Mouse (Mus musculus) gastrocnemius, adult 8-10 months (tissue): ENCODE results near the gene Smgc. TPM values are rescaled to one million over a fixed set of nuclear protein-coding genes. Genes with fewer than 3 reads are reported as not detected.
A peak's percentile ranks its signal among the peaks of the same experiment; 100 is the strongest.
"Not testable (repeated sequence)": the region's sequence is repeated elsewhere in the genome, so short reads cannot be mapped to it uniquely, and the experiment has no call there.

Experiments used
- DNase-seq, 2 experiments: peaks; one replicate each; pipeline ENCODE4 v3.0.0; 2022; ENCODE audit warnings: low spot score in 2 of 2
- total RNA-seq, 4 experiments: library from RNA; stranded (reverse); gene quantifications; 2 replicates each; pipeline ENCODE4 v1.2.4; 2022

Gene Smgc
- not detected for total RNA-seq

DNA sequence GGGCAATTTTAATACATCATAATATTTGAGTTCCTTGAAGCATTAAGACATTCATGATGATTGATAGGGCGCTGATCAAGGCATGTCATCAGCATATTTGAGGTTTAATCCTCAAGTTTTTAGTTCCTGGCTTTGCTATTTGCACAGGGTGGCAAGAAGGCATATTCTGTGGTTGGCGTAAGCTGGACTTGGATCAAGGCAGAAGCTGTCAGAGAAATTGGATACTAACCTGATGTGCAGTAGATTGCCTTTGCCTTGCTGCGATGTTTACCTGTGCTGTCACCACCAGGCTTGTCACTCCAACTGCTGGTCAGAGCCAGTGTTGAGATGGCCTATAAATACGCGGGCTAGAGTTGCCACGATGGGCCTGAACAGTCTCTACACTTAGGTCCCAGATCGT lies at the start of gene Smgc:
Gene Smgc, plus strand, starts transcription at position 301 of the 400 bp plus-strand sequence.
- DNase-seq, result no peak

DNA sequence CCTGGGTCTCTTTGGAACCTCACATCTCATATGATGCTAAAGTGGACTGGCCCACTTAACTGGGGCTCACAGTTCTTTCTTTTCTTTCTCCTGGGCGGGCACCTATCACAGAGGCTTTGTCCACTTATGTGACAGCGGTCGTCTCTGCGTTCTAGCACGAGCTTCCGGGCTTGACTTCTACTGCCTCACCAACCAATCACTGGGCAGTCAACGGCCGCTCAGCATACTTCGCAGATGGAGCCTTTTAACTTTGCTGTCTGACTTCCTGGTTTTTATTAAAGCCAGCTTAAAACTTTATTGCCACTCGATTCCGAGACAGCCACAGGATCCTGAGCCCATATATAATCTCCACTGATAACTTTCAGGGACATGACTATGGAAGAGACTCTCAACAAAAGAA lies 49.7 kb upstream of the Smgc start:
- no peak for DNase-seq

DNA sequence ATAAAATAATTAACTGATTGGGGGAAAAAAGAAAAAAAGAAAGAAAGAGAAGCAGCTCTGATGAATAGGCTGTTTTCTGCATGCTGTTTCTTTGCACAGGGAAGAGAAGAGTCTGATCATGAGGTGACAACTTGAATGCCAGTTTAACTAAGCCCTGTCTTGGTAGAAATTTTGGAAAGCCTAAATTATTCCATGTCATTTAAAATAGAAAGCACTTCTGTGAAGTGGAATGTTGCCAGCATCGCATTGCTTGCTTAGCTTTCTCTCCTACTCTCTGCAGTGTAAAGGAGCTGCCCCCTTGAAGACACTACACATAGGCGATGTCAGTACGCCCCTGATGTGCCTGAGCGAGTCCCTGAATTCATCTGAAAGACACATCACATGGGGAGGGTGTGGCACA lies 31.6 kb upstream of the Smgc start:
- no peak for DNase-seq

DNA sequence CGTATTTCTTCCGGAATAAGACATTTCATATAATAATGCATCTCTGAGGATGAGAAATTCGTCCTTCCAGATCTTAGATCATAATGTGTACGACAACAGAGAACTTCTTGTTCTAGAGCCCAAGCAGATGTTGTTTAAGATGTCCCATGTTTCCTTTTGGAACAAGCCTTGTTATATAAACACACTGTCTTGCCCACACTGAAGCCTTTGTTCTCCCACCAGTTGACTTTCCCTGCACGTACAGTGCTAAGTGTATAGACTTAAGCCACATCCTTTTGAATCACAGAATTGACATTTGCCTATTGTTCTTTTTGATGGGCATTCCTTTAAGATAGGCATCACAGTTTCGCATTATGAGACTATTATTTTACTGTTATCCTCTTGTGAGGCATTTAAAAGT lies 2.7 kb upstream of the Smgc start:
- DNase-seq, result no peak

DNA sequence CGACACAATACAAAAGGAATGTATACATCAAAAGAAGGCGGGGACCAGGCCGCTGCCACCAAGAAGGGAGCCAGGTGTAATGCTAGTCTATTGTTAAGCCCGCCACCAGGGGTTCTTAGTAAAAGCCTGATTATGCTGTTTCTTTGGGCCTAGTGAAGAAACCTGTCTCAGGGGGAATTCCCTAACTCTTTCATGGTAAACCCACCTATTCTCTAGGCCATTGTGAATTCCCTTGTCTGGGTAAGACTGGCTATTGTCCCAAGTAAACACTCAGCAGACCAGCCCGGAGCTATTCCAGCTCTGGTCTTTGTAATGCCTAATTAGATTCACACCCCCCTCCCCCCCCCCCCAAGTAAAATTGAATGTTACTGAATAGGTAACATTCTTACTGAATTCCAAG lies 26.1 kb downstream of the Smgc start:
- not testable (repeated sequence) for DNase-seq

DNA sequence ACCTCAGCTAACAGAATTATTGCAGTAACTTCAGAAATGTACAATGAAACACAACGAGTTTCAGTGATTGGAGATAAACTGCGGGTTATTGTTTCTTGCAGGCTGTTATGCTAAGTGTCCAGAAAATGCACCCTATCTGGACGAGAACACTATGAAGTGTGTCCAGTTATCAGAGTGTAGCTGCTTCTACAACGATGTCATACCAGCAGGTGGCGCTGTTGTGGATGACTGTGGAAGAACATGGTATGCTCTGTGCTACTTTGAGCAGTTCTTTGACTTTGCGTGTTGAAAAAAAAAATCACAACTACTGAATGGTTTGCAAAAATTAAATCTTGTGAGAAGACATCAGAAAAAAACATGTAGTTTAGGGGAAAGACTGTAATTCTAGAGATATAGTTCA lies 62.2 kb downstream of the Smgc start:
- no peak for DNase-seq

DNA sequence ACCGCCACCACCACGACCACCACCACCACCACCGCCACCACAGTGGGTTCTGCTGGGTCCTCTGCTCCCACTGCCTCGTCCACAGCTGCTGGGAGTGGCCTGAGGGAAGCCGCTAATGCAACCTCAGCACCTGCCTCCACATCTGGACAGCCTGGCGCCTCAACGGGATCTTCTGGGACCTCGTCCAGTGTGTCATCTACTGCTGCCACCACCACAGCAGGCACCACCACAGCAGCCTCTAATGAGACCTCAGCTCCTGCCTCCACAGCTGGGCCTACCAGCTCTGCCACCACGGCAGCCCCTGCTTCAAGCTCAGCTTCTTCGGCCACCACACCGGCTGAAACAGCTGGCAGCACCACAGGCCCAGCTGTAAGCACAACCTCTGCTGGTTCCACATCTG lies 69.0 kb downstream of the Smgc start:
- DNase-seq, result peak; percentile 59 to 62

Other genes starting within 250 kb of the Smgc start
- gene Lrrk2, start 165.1 kb upstream of the Smgc start, total RNA-seq, result 1 to 10 TPM; 4.3 to 6.0 (median 5.2) TPM
- gene Cntn1, start 212.9 kb downstream of the Smgc start, total RNA-seq, result under 1 TPM; 0.13 to 0.19 (median 0.15) TPM